Mouse (Mus musculus) heart, adult 2 months (tissue): ENCODE results near the gene Rev1.

Experiments used
- CTCF ChIP-seq: fragments of 200-600 bp; IDR thresholded peaks from 2 replicates; pipeline ENCODE4 v1.8.1; 2022; ENCODE audit warnings: antibody characterized with exemption, mild to moderate bottlenecking, moderate library complexity
- EP300 ChIP-seq: fragments of 200-500 bp; IDR thresholded peaks from 2 replicates; pipeline ENCODE4 v1.6.1; 2011; ENCODE audit warnings: low read depth, low read length, control low read depth; ENCODE audit not compliant: insufficient read depth
- POLR2A ChIP-seq: fragments of 200-500 bp; IDR thresholded peaks from 2 replicates; pipeline ENCODE4 v1.6.1; 2011; ENCODE audit warnings: mild to moderate bottlenecking, low read depth, low read length, control low read depth; ENCODE audit not compliant: insufficient read depth

- TF ChIP-seq POLR2A (no peak), CTCF (no peak), EP300 (no peak)
These were observed 114.9 kb downstream of the Rev1 start for GRCm38 (mm10) chr1:38014551-38015203.
